Mouse (Mus musculus) hindbrain, postnatal 0 days (tissue): ENCODE results near the gene Doc2b. TPM values are rescaled to one million over a fixed set of nuclear protein-coding genes. Genes with fewer than 3 reads are reported as not detected.

Source experiments
- ATAC-seq: fragments of 200-750 bp; cut with Nextera tagmentation; 2 replicates; pipeline ENCODE4 v1.8.0; 2017; ENCODE audit warnings: mild to moderate bottlenecking, moderate TSS enrichment, moderate library complexity
- DNase-seq: peaks from one replicate; pipeline ENCODE4 v3.0.0-alpha.2; 2015; ENCODE audit warnings: low spot score
- H3K27ac ChIP-seq: fragments of 300-500 bp; sonication (generic); 2 replicates; pipeline ENCODE4 v1.5.1; 2014; ENCODE audit warnings: mild to moderate bottlenecking
- H3K27me3 ChIP-seq: fragments of 300-500 bp; sonication (generic); 2 replicates; pipeline ENCODE4 v1.6.1; 2014; ENCODE audit warnings: low read length, mixed read lengths; ENCODE audit not compliant: insufficient read depth
- H3K36me3 ChIP-seq: fragments of 300-500 bp; sonication (generic); 2 replicates; pipeline ENCODE4 v1.6.1; 2014; ENCODE audit warnings: low read length, mixed read lengths; ENCODE audit not compliant: insufficient read depth
- H3K4me1 ChIP-seq: fragments of 300-500 bp; sonication (generic); 2 replicates; pipeline ENCODE4 v1.6.1; 2014; ENCODE audit warnings: antibody characterized with exemption, low read length, mixed read lengths; ENCODE audit not compliant: insufficient read depth
- H3K4me2 ChIP-seq: fragments of 300-500 bp; sonication (generic); 2 replicates; pipeline ENCODE4 v1.6.1; 2014; ENCODE audit warnings: low read depth, mild to moderate bottlenecking, low read length, moderate library complexity, mixed read lengths
- H3K4me3 ChIP-seq: fragments of 300-500 bp; sonication (generic); 2 replicates; pipeline ENCODE4 v1.5.1; 2014; ENCODE audit warnings: low read length
- H3K9ac ChIP-seq: fragments of 300-500 bp; sonication (generic); replicated peaks from 2 replicates; pipeline ENCODE4 v1.6.1; 2014; ENCODE audit warnings: mild to moderate bottlenecking, low read length, moderate library complexity, mixed read lengths
- H3K9me3 ChIP-seq: fragments of 300-500 bp; sonication (generic); 2 replicates; pipeline ENCODE4 v1.6.1; 2016; ENCODE audit warnings: low read length, mixed read lengths
- CTCF ChIP-seq: IDR thresholded peaks from 2 replicates; pipeline ENCODE4 v1.5.1; 2016; ENCODE audit warnings: antibody characterized with exemption, control low read depth, low read depth
- whole genome bisulfite sequencing: fragments of 180-500 bp; shearing (Covaris S2); extraction: QIAGEN DNeasy Blood & Tissue Kit; methylation state at CpG from one replicate; pipeline ENCODE4 v1.1.7; 2014; 5-methylcytosine and 5-hydroxymethylcytosine counted together
- polyA plus RNA-seq: library from polyadenylated mRNA; unstranded; fragments of >200 nt; fragmentation: Nextera tagmentation; extraction: Ambion mirVana; gene quantifications from 2 replicates; pipeline ENCODE4 v1.2.1, GENCODE M21; 2015
- total RNA-seq: library from RNA; depleted of rRNA; stranded (reverse); fragments of >200 nt; gene quantifications from 2 replicates; pipeline ENCODE4 v1.2.3, GENCODE M21; 2014

The Doc2b gene
- total and polyA plus RNA-seq, 2 experiments from 2014 or later, result 4.0 to 12.7 TPM

- Histone ChIP-seq H3K27ac (no peak overlapping the region), H3K4me3 (no peak overlapping the region), H3K27me3 (no peaks in the 10 kb centered on the region), H3K9me3 (no peaks in the 10 kb centered on the region), H3K4me2 (no peak overlapping the region), H3K36me3 (peaks cover 33% of the 10 kb centered on the region), H3K4me1 (no peaks in the 10 kb centered on the region), H3K9ac (no peak overlapping the region)
- no peak for DNase-seq
- ATAC-seq, result no peak
- 92% methylated on average over 5 of the region's 5 CpGs for WGBS
- TF ChIP-seq CTCF, result no peak
Measured at GRCm38 (mm10) chr11:75760785-75761184, 35.1 kb downstream of the Doc2b start.

DNA sequence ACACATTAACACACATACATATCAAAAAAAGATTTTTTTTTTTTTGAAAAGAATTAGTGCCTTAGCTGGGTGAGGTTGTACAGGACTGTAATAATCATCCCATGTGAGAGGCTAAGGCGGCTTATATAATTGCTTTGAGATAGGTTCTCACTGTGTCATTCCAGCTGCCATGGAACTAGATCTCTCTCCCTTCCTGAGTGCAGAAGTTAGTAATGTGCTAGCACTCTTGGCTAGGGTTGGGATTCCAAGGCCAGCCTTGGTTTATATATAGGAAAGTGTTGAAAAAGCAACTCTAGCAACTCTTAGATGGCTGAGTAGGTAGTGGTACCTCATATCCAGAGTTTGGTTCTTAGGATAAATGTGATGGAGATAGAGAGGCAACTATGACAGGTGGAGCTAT lies 37.3 kb downstream of the Doc2b start:
- Histone ChIP-seq H3K4me1 (no peaks in the 10 kb centered on the region), H3K27ac (no peak overlapping the region), H3K9me3 (no peaks in the 10 kb centered on the region), H3K4me2 (no peak overlapping the region), H3K4me3 (no peak overlapping the region), H3K36me3 (peaks cover 22% of the 10 kb centered on the region), H3K27me3 (no peaks in the 10 kb centered on the region), H3K9ac (no peak overlapping the region)
- WGBS, result 93% methylated on average over 1 of the region's 1 CpGs
- TF ChIP-seq CTCF, result no peak
- DNase-seq, result no peak
- no peak for ATAC-seq

- H3K4me2 ChIP-seq, result no peak overlapping the region
- WGBS, result 92% methylated on average over 8 of the region's 8 CpGs
- no peaks in the 10 kb centered on the region for H3K27me3 ChIP-seq
- no peak overlapping the region for H3K4me3 ChIP-seq
- TF ChIP-seq CTCF, result no peak
- H3K36me3 ChIP-seq, result peaks cover 22% of the 10 kb centered on the region
- no peak overlapping the region for H3K27ac ChIP-seq
- H3K9me3 ChIP-seq, result no peaks in the 10 kb centered on the region
- no peaks in the 10 kb centered on the region for H3K4me1 ChIP-seq
- ATAC-seq (no peak), DNase-seq (no peak)
- H3K9ac ChIP-seq, result no peak overlapping the region
Measured at GRCm38 (mm10) chr11:75756687-75757086, 39.2 kb downstream of the Doc2b start.

DNA sequence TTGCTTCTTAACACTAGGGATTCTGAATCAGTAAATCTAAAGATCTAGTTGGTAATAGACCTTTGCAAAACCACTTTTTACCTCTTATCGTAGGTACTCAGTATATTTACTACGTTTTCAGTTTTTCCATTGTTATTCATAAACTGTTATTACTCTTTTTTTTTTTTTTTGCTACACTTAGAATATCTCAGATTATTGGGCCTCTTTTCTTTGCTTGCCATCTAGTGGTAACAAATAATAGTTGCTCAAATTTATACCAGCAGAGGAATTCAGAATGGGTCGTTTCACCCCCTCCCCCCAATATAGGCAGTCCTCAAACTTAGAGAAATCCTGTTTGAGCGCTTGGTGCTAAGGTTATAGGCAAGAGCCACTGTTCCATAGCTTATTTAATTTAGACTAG lies 44.8 kb downstream of the Doc2b start:
- H3K4me1 ChIP-seq, result 0 out of 2 replicates have a peak, but pooled peaks cover 3% of the 10 kb centered on the region
- H3K36me3 ChIP-seq, result peaks cover 3% of the 10 kb centered on the region
- H3K9ac ChIP-seq, result no peak overlapping the region
- no peak overlapping the region for H3K27ac ChIP-seq
- no peaks in the 10 kb centered on the region for H3K9me3 ChIP-seq
- no peak for ATAC-seq
- H3K27me3 ChIP-seq, result no peaks in the 10 kb centered on the region
- peak; percentile 52 for TF ChIP-seq CTCF
- 73% methylated on average over 4 of the region's 4 CpGs for WGBS
- no peak overlapping the region for H3K4me2 ChIP-seq
- H3K4me3 ChIP-seq, result no peak overlapping the region
- no peak for DNase-seq

DNA sequence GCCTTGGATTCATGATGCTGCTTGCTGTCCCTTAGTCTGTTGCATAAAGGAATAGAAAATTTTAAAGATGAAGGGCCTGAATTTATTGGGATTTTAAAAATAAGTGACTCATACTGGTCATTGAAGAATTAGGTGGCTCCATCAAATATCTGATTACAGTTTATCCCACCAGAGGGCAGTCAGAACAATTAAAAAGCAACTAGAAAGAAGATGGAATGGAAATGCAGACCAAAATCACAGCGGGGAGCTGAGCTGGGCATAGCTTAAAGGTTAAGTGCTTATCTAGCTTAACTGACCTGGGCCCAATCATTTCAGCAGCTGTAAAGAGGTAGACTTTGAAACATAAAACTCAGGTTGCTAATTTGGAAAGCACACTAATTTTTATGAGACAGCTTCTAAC lies 45.3 kb downstream of the Doc2b start:
- H3K4me3 ChIP-seq, result no peak overlapping the region
- ATAC-seq (no peak), DNase-seq (no peak)
- H3K9ac ChIP-seq, result no peak overlapping the region
- H3K36me3 ChIP-seq, result no peaks in the 10 kb centered on the region
- 71% methylated on average over 1 of the region's 1 CpGs for WGBS
- H3K4me1 ChIP-seq, result 0 out of 2 replicates have a peak, but pooled peaks cover 3% of the 10 kb centered on the region
- no peaks in the 10 kb centered on the region for H3K9me3 ChIP-seq
- no peak overlapping the region for H3K27ac ChIP-seq
- peak; percentile 30; the same call in 1 of the 2 replicates for TF ChIP-seq CTCF
- no peaks in the 10 kb centered on the region for H3K27me3 ChIP-seq
- H3K4me2 ChIP-seq, result no peak overlapping the region

- Histone ChIP-seq H3K27me3 (no peaks in the 10 kb centered on the region), H3K4me2 (no peak overlapping the region), H3K36me3 (no peaks in the 10 kb centered on the region), H3K9ac (no peak overlapping the region), H3K9me3 (no peaks in the 10 kb centered on the region), H3K4me1 (peaks cover 11% of the 10 kb centered on the region; the same call in 1 of the 2 replicates), H3K4me3 (no peak overlapping the region), H3K27ac (no peak overlapping the region)
- no peak for ATAC-seq
- WGBS, result 94% methylated on average over 3 of the region's 3 CpGs
- TF ChIP-seq CTCF, result no peak
- no peak for DNase-seq
Measured at GRCm38 (mm10) chr11:75744761-75745160, 51.1 kb downstream of the Doc2b start.

DNA sequence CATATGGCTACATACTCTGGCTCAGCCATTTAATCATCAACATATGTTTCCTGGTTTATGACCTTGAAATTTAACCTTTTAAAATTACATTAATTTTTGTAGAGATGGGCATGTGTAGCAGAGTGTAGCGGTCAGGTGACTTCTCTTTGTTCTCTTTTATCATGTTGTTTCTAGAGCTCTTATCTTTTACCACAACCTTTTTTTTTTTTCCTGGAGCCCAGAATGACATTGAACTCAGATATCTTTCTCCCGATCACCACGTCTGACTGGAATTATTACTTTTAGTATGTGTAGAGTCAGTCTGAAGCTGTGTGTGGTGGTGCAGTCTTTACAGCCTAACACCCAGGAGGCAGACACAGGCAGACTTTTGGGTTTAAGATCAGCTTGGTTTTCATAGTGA lies 54.2 kb downstream of the Doc2b start:
- Histone ChIP-seq H3K36me3 (no peaks in the 10 kb centered on the region), H3K4me1 (peaks cover 14% of the 10 kb centered on the region), H3K4me2 (no peak overlapping the region), H3K9ac (no peak overlapping the region), H3K27ac (no peak overlapping the region), H3K27me3 (no peaks in the 10 kb centered on the region), H3K4me3 (no peak overlapping the region), H3K9me3 (no peaks in the 10 kb centered on the region)
- ATAC-seq, result no peak
- no peak for DNase-seq
- 70% methylated on average over 3 of the region's 3 CpGs for WGBS
- TF ChIP-seq CTCF, result no peak
